Mouse (Mus musculus) heart, adult 2 months (tissue): ENCODE results near the gene Zfyve16.

Experiments used
- CTCF ChIP-seq: fragments of 200-600 bp; IDR thresholded peaks from 2 replicates; pipeline ENCODE4 v1.8.1; 2022; ENCODE audit warnings: antibody characterized with exemption, mild to moderate bottlenecking, moderate library complexity
- POLR2A ChIP-seq: fragments of 200-500 bp; IDR thresholded peaks from 2 replicates; pipeline ENCODE4 v1.6.1; 2011; ENCODE audit warnings: mild to moderate bottlenecking, low read depth, low read length, control low read depth; ENCODE audit not compliant: insufficient read depth

DNA sequence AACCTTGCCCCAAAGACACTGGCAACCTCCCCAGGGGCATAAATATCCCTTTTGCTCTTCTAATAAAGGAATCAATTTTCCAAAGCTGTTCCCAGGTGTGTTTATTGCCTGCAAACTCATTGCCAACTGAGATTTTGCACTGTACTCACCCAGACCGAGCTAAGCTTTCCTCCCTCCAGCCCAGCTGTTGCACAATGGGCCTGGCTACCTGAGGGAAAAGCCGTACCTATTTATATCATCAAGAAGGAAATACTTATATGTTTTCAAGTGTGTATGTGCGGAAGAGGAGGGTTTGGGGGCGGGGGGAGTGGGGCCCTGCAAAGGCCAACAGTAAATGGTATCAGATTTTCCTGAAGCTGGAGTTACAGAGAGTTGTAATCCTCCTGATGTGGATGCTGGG, 16.4 kb upstream of the Zfyve16 start:
- TF ChIP-seq POLR2A (no peak), CTCF (no peak)
